Mouse (Mus musculus): ENCODE data around the gene Vstm4.

- TF ChIP-seq CTCF (IDR thresholded peaks at IDR 0.05; ENCODE audit: low read depth) (no peak), EP300 (optimal IDR thresholded peaks at IDR 0.05) (no peak)
Observed at GRCm38 (mm10) chr14:32984176-32984738, 127.7 kb downstream of the Vstm4 start.

Measured in stomach, postnatal 0 days (tissue).